Mouse (Mus musculus): ENCODE results near the gene Slc39a13. TPM values are rescaled to one million over a fixed set of nuclear protein-coding genes. Genes with fewer than 3 reads are reported as not detected.

Gene Slc39a13
- polyA plus RNA-seq, 1 experiment = 15.6 TPM

DNA sequence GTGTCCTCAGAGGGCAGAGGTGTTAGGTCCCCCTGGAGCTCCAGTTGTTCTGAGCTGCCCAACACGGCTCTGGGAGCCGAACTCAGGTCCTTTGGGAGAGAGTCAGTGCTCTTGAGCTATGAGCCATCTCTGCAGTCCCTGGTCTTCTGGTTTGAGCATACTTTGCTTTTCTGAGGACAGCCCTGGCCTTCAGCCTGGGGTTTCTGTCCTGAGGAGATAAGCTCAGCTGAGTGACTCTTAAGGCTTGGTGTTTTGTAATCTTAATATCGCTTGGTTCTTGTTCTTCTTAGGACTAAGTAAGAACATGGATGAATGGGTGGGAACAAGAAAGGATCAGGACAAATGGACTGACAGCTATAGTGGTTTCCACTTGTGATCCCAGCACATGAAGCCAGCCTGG lies 37.9 kb upstream of the Slc39a13 start:
- 70% methylated on average over 3 of the region's 3 CpGs for WGBS
- peaks cover 6% of the 10 kb centered on the region; the same call in 1 of the 2 replicates for H3K4me1 ChIP-seq (ENCODE audit: control insufficient read depth, insufficient read depth, low read length)

DNA sequence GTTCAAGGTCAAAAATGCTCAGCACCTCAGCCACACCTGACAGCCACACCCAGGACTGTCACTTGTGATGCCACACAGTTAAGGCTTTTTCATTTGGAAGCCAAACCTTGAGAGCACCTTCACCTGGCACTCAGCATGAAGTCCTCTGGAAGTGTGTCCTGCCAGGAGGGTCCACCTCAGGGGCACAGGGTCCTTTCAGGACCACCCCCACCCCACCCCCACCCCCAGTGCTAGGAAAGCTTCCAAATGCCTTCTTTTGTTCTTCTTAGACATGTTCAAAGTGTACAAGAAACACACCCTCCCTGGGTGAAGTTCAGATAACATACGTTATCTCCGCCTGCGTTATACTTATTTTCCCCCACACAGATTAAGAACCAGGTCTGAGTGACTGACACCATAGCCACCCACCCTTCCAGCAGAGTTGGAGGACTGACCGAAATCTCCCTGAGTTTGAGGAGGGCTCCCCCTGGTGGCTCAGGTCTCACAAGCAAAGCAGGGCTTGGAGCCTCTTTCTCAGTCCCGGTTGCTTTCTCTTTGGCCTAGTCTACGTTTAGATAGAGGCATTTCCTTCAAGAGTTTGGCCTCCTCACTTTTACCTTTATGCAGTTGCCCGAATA lies 31.0 kb upstream of the Slc39a13 start:
- WGBS = 13% methylated on average over 7 of the region's 7 CpGs
- TF ChIP-seq POLR2A (IDR thresholded peaks at IDR 0.05; ENCODE audit: borderline replicate concordance, control insufficient read depth, low read depth, low read length) = no peak
- peak; percentile 97 for TF ChIP-seq CTCF (IDR thresholded peaks at IDR 0.05; ENCODE audit: control insufficient read depth, insufficient read depth, low read length)
- H3K4me3 ChIP-seq (replicated peaks; ENCODE audit: control insufficient read depth, low read depth, low read length) = no peak overlapping the region
- H3K27ac ChIP-seq (ENCODE audit: control insufficient read depth, insufficient read depth, low read depth, low read length, poor library complexity) = no peak overlapping the region
- peaks cover 1% of the 10 kb centered on the region; the same call in 1 of the 2 replicates for H3K4me1 ChIP-seq (ENCODE audit: control insufficient read depth, insufficient read depth, low read length)

More for the DNA sequence above, 37.9 kb upstream of the Slc39a13 start:
- no peak for TF ChIP-seq CTCF (IDR thresholded peaks at IDR 0.05; ENCODE audit: control insufficient read depth, insufficient read depth, low read length)
- no peak for TF ChIP-seq POLR2A (IDR thresholded peaks at IDR 0.05; ENCODE audit: borderline replicate concordance, control insufficient read depth, low read depth, low read length)
- Histone ChIP-seq H3K27ac (ENCODE audit: control insufficient read depth, insufficient read depth, low read depth, low read length, poor library complexity) (no peak overlapping the region), H3K4me3 (replicated peaks; ENCODE audit: control insufficient read depth, low read depth, low read length) (no peak overlapping the region)

DNA sequence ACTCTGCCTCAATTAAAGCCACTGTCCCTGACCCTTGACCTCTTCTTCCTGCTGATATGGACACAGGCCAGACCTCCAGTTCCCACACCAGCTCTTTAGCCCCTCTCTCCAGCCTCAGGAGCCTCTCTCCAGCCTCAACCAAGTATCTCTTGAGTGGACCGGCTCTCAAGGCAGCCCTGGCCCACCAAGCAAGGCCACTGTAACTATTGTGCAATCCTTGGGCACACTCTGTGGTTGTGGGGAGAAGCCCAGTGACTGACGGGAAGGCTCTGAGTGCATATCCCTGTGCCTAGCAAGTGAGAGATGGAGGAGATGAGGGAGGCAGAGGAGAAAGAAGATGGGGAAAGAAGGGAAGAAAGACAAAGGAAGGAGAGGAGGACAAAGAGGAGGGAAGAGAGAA lies 27.9 kb upstream of the Slc39a13 start:
- peak overlapping the region; percentile 95 for H3K27ac ChIP-seq (ENCODE audit: control insufficient read depth, insufficient read depth, low read depth, low read length, poor library complexity)
- no peak for TF ChIP-seq POLR2A (IDR thresholded peaks at IDR 0.05; ENCODE audit: borderline replicate concordance, control insufficient read depth, low read depth, low read length)
- no peak for TF ChIP-seq CTCF (IDR thresholded peaks at IDR 0.05; ENCODE audit: control insufficient read depth, insufficient read depth, low read length)
- 20% methylated on average over 2 of the region's 2 CpGs for WGBS
- H3K4me1 ChIP-seq (ENCODE audit: control insufficient read depth, insufficient read depth, low read length) = peaks cover 3% of the 10 kb centered on the region
- H3K4me3 ChIP-seq (replicated peaks; ENCODE audit: control insufficient read depth, low read depth, low read length) = peak overlapping the region; percentile 78

DNA sequence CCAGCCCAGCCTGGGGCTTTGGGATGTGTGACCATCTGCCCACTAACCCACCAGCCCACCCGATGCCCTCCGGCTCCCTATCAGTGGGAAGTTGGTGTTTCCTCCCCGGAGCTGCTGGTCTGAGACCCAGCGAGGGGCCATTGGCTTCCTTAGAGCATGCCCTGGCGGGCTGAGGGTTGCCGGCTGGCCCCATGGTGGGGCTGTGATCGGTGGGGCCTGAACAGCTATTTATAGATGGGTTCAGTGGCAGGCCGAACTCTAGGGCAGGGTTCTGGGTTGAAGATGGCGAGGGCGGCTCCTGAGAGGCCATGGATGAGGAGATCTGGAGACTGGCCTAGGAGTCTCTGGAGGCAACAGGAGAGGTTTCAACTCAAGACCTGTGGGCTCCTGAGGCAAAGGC lies 26.8 kb upstream of the Slc39a13 start:
- TF ChIP-seq CTCF (IDR thresholded peaks at IDR 0.05; ENCODE audit: control insufficient read depth, insufficient read depth, low read length) (no peak), POLR2A (IDR thresholded peaks at IDR 0.05; ENCODE audit: borderline replicate concordance, control insufficient read depth, low read depth, low read length) (0 out of 2 replicates have a peak, but pooled peaks have one; percentile 1)
- WGBS = 10% methylated on average over 10 of the region's 10 CpGs
- peak overlapping the region; percentile 95 for H3K27ac ChIP-seq (ENCODE audit: control insufficient read depth, insufficient read depth, low read depth, low read length, poor library complexity)
- H3K4me1 ChIP-seq (ENCODE audit: control insufficient read depth, insufficient read depth, low read length) = peaks cover 3% of the 10 kb centered on the region
- H3K4me3 ChIP-seq (replicated peaks; ENCODE audit: control insufficient read depth, low read depth, low read length) = peak overlapping the region; percentile 78

GRCm38 (mm10) chr2:91096524-91096923 lies 26.3 kb upstream of the Slc39a13 start:
- TF ChIP-seq POLR2A (IDR thresholded peaks at IDR 0.05; ENCODE audit: borderline replicate concordance, control insufficient read depth, low read depth, low read length) = peak; percentile 59; the same call in 1 of the 2 replicates
- no peak for TF ChIP-seq CTCF (IDR thresholded peaks at IDR 0.05; ENCODE audit: control insufficient read depth, insufficient read depth, low read length)
- Histone ChIP-seq H3K4me1 (ENCODE audit: control insufficient read depth, insufficient read depth, low read length) (peaks cover 3% of the 10 kb centered on the region), H3K27ac (ENCODE audit: control insufficient read depth, insufficient read depth, low read depth, low read length, poor library complexity) (peak overlapping the region; percentile 95), H3K4me3 (replicated peaks; ENCODE audit: control insufficient read depth, low read depth, low read length) (peak overlapping the region; percentile 78)
- 2% methylated on average over 14 of the region's 14 CpGs for WGBS

- H3K27ac ChIP-seq (ENCODE audit: control insufficient read depth, insufficient read depth, low read depth, low read length, poor library complexity) = no peak overlapping the region
- TF ChIP-seq CTCF (IDR thresholded peaks at IDR 0.05; ENCODE audit: control insufficient read depth, insufficient read depth, low read length) (0 out of 2 replicates have a peak, but pooled peaks have one; percentile 3), POLR2A (IDR thresholded peaks at IDR 0.05; ENCODE audit: borderline replicate concordance, control insufficient read depth, low read depth, low read length) (no peak)
- no peak overlapping the region for H3K4me3 ChIP-seq (replicated peaks; ENCODE audit: control insufficient read depth, low read depth, low read length)
- H3K4me1 ChIP-seq (ENCODE audit: control insufficient read depth, insufficient read depth, low read length) = peaks cover 8% of the 10 kb centered on the region
- WGBS = 79% methylated on average over 6 of the region's 6 CpGs
Measured at GRCm38 (mm10) chr2:91090827-91091226, 20.6 kb upstream of the Slc39a13 start.

DNA sequence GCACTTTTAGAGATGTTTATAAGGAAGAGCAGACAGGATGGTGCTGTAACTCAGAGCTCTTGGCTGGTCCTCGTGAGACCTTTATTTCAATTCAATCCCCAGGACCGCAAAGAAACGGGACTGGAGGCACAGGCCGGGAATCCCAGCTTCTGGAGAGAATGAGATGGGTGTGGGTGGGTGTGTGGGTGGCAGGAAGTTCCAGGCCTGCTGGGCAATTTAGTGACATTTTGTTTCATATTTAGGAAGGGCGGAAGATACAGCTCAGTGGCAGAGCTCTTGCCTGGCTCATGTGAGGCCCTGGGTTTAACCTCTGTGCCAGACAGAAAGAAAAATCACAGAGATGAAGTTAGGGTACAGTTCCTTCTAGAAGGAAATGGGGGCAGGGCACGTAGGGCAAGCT lies 20.0 kb upstream of the Slc39a13 start:
- 66% methylated on average over 6 of the region's 6 CpGs for WGBS
- H3K4me3 ChIP-seq (replicated peaks; ENCODE audit: control insufficient read depth, low read depth, low read length) = no peak overlapping the region
- TF ChIP-seq CTCF (IDR thresholded peaks at IDR 0.05; ENCODE audit: control insufficient read depth, insufficient read depth, low read length) = no peak
- TF ChIP-seq POLR2A (IDR thresholded peaks at IDR 0.05; ENCODE audit: borderline replicate concordance, control insufficient read depth, low read depth, low read length) = no peak
- H3K27ac ChIP-seq (ENCODE audit: control insufficient read depth, insufficient read depth, low read depth, low read length, poor library complexity) = peak overlapping the region; percentile 64; the same call in 1 of the 2 replicates
- peaks cover 7% of the 10 kb centered on the region for H3K4me1 ChIP-seq (ENCODE audit: control insufficient read depth, insufficient read depth, low read length)

GRCm38 (mm10) chr2:91088987-91089386 lies 18.8 kb upstream of the Slc39a13 start:
- 23% methylated on average over 9 of the region's 9 CpGs for WGBS

More at GRCm38 (mm10) chr2:91088987-91089386, 18.8 kb upstream of the Slc39a13 start:
- peak overlapping the region; percentile 89 for H3K27ac ChIP-seq (ENCODE audit: control insufficient read depth, insufficient read depth, low read depth, low read length, poor library complexity)
- H3K4me3 ChIP-seq (replicated peaks; ENCODE audit: control insufficient read depth, low read depth, low read length) = peak overlapping the region; percentile 3
- no peak for TF ChIP-seq CTCF (IDR thresholded peaks at IDR 0.05; ENCODE audit: control insufficient read depth, insufficient read depth, low read length)
- TF ChIP-seq POLR2A (IDR thresholded peaks at IDR 0.05; ENCODE audit: borderline replicate concordance, control insufficient read depth, low read depth, low read length) = no peak
- H3K4me1 ChIP-seq (ENCODE audit: control insufficient read depth, insufficient read depth, low read length) = peaks cover 8% of the 10 kb centered on the region
